Mouse (Mus musculus): ENCODE data around the gene Fbxo27. TPM values are rescaled to one million over a fixed set of nuclear protein-coding genes. Genes with fewer than 3 reads are reported as not detected.

The Fbxo27 gene
- polyA plus RNA-seq, 1 experiment from 2014 or later, result 4.9 TPM

Other genes with a start within 250 kb of the Fbxo27 start
- 7.5 and 7.9 TPM in 2 replicates for gene Lrfn1, start 240.9 kb upstream of the Fbxo27 start, polyA plus RNA-seq (2016; fragmentation: Nextera tagmentation; extraction: Ambion mirVana)
- not detected in 2 replicates for gene Ifnl2, start 182.4 kb upstream of the Fbxo27 start, polyA plus RNA-seq (2016; fragmentation: Nextera tagmentation; extraction: Ambion mirVana)
- not detected in 2 replicates for gene Ifnl3, start 170.0 kb upstream of the Fbxo27 start, polyA plus RNA-seq (2016; fragmentation: Nextera tagmentation; extraction: Ambion mirVana)
- not detected in 2 replicates for gene Sycn, start 152.0 kb upstream of the Fbxo27 start, polyA plus RNA-seq (2016; fragmentation: Nextera tagmentation; extraction: Ambion mirVana)
- gene Nccrp1, start 145.6 kb upstream of the Fbxo27 start, polyA plus RNA-seq (2016; fragmentation: Nextera tagmentation; extraction: Ambion mirVana), result not detected in 2 replicates
- 30.5 and 36.0 TPM in 2 replicates for gene Samd4b, start 94.7 kb upstream of the Fbxo27 start, polyA plus RNA-seq (2016; fragmentation: Nextera tagmentation; extraction: Ambion mirVana)
- 42.4 and 44.1 TPM in 2 replicates for gene Pak4, start 94.7 kb upstream of the Fbxo27 start, polyA plus RNA-seq (2016; fragmentation: Nextera tagmentation; extraction: Ambion mirVana)
- gene Acp7, start 61.5 kb upstream of the Fbxo27 start, polyA plus RNA-seq (2016; fragmentation: Nextera tagmentation; extraction: Ambion mirVana), result not detected in 2 replicates
- gene Fbxo17, start 24.0 kb downstream of the Fbxo27 start, polyA plus RNA-seq (2016; fragmentation: Nextera tagmentation; extraction: Ambion mirVana), result 24.0 TPM in 2 replicates
- gene Mrps12, start 49.0 kb downstream of the Fbxo27 start, polyA plus RNA-seq (2016; fragmentation: Nextera tagmentation; extraction: Ambion mirVana), result 125 and 131 TPM in 2 replicates
- 32.4 and 33.1 TPM in 2 replicates for gene Sars2, start 49.1 kb downstream of the Fbxo27 start, polyA plus RNA-seq (2016; fragmentation: Nextera tagmentation; extraction: Ambion mirVana)
- 0.24 TPM in 1 of 2 replicates, not detected in the other for gene Ccer2, start 63.3 kb downstream of the Fbxo27 start, polyA plus RNA-seq (2016; fragmentation: Nextera tagmentation; extraction: Ambion mirVana)
- gene Sirt2, start 73.9 kb downstream of the Fbxo27 start, polyA plus RNA-seq (2016; fragmentation: Nextera tagmentation; extraction: Ambion mirVana), result 70.8 and 76.9 TPM in 2 replicates
- 37.4 and 40.8 TPM in 2 replicates for gene Nfkbib, start 74.7 kb downstream of the Fbxo27 start, polyA plus RNA-seq (2016; fragmentation: Nextera tagmentation; extraction: Ambion mirVana)
- gene Rinl, start 96.1 kb downstream of the Fbxo27 start, polyA plus RNA-seq (2016; fragmentation: Nextera tagmentation; extraction: Ambion mirVana), result 2.3 and 3.1 TPM in 2 replicates
- 347 and 425 TPM in 2 replicates for gene Hnrnpl, start 115.7 kb downstream of the Fbxo27 start, polyA plus RNA-seq (2016; fragmentation: Nextera tagmentation; extraction: Ambion mirVana)
- gene Ech1, start 132.4 kb downstream of the Fbxo27 start, polyA plus RNA-seq (2016; fragmentation: Nextera tagmentation; extraction: Ambion mirVana), result 111 and 114 TPM in 2 replicates
- gene Lgals4, start 141.0 kb downstream of the Fbxo27 start, polyA plus RNA-seq (2016; fragmentation: Nextera tagmentation; extraction: Ambion mirVana), result 4.9 and 6.7 TPM in 2 replicates
- gene Lgals7, start 171.0 kb downstream of the Fbxo27 start, polyA plus RNA-seq (2016; fragmentation: Nextera tagmentation; extraction: Ambion mirVana), result 3.4 and 4.8 TPM in 2 replicates
- 0.26 and 0.29 TPM in 2 replicates for gene Capn12, start 188.6 kb downstream of the Fbxo27 start, polyA plus RNA-seq (2016; fragmentation: Nextera tagmentation; extraction: Ambion mirVana)